Mouse (Mus musculus) telencephalon, adult 2 months (tissue): ENCODE results near the gene Lbx2.
A peak's percentile ranks its signal among the peaks of the same experiment; 100 is the strongest.

Experiments
- DNase-seq: peaks from one replicate; pipeline ENCODE4 v3.0.0-alpha.2; 2011; ENCODE audit warnings: low read depth, low spot score

Lbx2 gene

GRCm38 (mm10) chr6:83132176-83132919 lies 46.2 kb downstream of the Lbx2 start:
- DNase-seq = no peak

- DNase-seq = no peak
These were observed 48.1 kb downstream of the Lbx2 start for GRCm38 (mm10) chr6:83134226-83134625.

GRCm38 (mm10) chr6:83134951-83135513 lies 48.9 kb downstream of the Lbx2 start, which contains the start of gene Rtkn:
TSS of gene Rtkn (plus strand) at chr6:83135463.
- DNase-seq = no peak

GRCm38 (mm10) chr6:83135571-83136161 lies 49.5 kb downstream of the Lbx2 start:
- DNase-seq = no peak

GRCm38 (mm10) chr6:83136291-83136880 lies 50.2 kb downstream of the Lbx2 start:
- no peak for DNase-seq

- peak; percentile 59 for DNase-seq
These were observed 50.9 kb downstream of the Lbx2 start for GRCm38 (mm10) chr6:83136881-83137575.

GRCm38 (mm10) chr6:83137576-83137950 lies 51.4 kb downstream of the Lbx2 start:
- peak; percentile 64 for DNase-seq
